Mouse (Mus musculus) heart, embryonic 14.5 days (tissue): ENCODE data around the gene Col5a2. TPM values are rescaled to one million over a fixed set of nuclear protein-coding genes. Genes with fewer than 3 reads are reported as not detected.

Experiments
- ATAC-seq: fragments of 200-750 bp; cut with Nextera tagmentation; 2 replicates; pipeline ENCODE4 v1.8.0; 2017; ENCODE audit warnings: low read depth, moderate TSS enrichment; ENCODE audit not compliant: insufficient number of reproducible peaks, insufficient read depth, low FRiP score
- H3K27ac ChIP-seq, 2 experiments: fragments of 200-500 bp in 1 of 2; fragments of 300-500 bp in 1 of 2; sonication (generic) in 1 of 2; replicated peaks in 1 of 2; 2 replicates each; pipeline ENCODE4 v1.5.1; 2012 to 2014; ENCODE audit warnings: low read depth in 2 of 2, low read length in 2 of 2, control low read depth in 1 of 2, mild to moderate bottlenecking in 1 of 2, mixed read lengths in 1 of 2; ENCODE audit not compliant: control insufficient read depth in 1 of 2, insufficient read depth in 1 of 2
- H3K27me3 ChIP-seq: fragments of 300-500 bp; sonication (generic); 2 replicates; pipeline ENCODE4 v1.6.1; 2014; ENCODE audit warnings: mild to moderate bottlenecking, low read length, control low read depth; ENCODE audit not compliant: control insufficient read depth, insufficient read depth
- H3K36me3 ChIP-seq: fragments of 300-500 bp; sonication (generic); 2 replicates; pipeline ENCODE4 v1.6.1; 2014; ENCODE audit warnings: mild to moderate bottlenecking, control low read depth, low read length, mixed read lengths; ENCODE audit not compliant: control insufficient read depth, insufficient read depth
- H3K4me1 ChIP-seq, 2 experiments: fragments of 200-500 bp in 1 of 2; fragments of 300-500 bp in 1 of 2; sonication (generic) in 1 of 2; 2 replicates each; pipeline ENCODE4 v1.6.1; 2012 to 2014; ENCODE audit warnings: low read length in 2 of 2, control low read depth in 1 of 2, mixed read lengths in 1 of 2; ENCODE audit not compliant: control insufficient read depth in 2 of 2, insufficient read depth in 2 of 2
- H3K4me2 ChIP-seq: fragments of 300-500 bp; sonication (generic); 2 replicates; pipeline ENCODE4 v1.6.1; 2014; ENCODE audit warnings: mild to moderate bottlenecking, low read length
- H3K4me3 ChIP-seq, 2 experiments: fragments of 200-500 bp in 1 of 2; fragments of 300-500 bp in 1 of 2; sonication (generic) in 1 of 2; 2 replicates each; pipeline ENCODE4 v1.5.1; 2012 to 2014; ENCODE audit warnings: low read length in 2 of 2, mild to moderate bottlenecking in 2 of 2, control low read depth in 1 of 2, low read depth in 1 of 2, moderate library complexity in 1 of 2; ENCODE audit not compliant: control insufficient read depth in 1 of 2, insufficient read depth in 1 of 2
- H3K9ac ChIP-seq: fragments of 300-500 bp; sonication (generic); 2 replicates; pipeline ENCODE4 v1.6.1; 2014; ENCODE audit warnings: mild to moderate bottlenecking, low read length
- H3K9me3 ChIP-seq: fragments of 300-500 bp; sonication (generic); 2 replicates; pipeline ENCODE4 v1.6.1; 2016; ENCODE audit warnings: low read length, control low read depth; ENCODE audit not compliant: control insufficient read depth
- WGBS: fragments of 180-500 bp; shearing (Covaris S2); extraction: QIAGEN DNeasy Blood & Tissue Kit; methylation state at CpG from one replicate; pipeline ENCODE4 v1.1.7; 2014; 5-methylcytosine and 5-hydroxymethylcytosine counted together
- polyA plus RNA-seq: library from polyadenylated mRNA; unstranded; fragments of >200 nt; fragmentation: Nextera tagmentation; extraction: Ambion mirVana; gene quantifications from 2 replicates; pipeline ENCODE4 v1.2.1, GENCODE M21; 2014

Col5a2 gene
- polyA plus RNA-seq, 1 experiment from 2014 or later, result 55.7 TPM

GRCm38 (mm10) chr1:45483001-45483400, 20.1 kb downstream of the Col5a2 start:
- H3K27ac ChIP-seq, result no peak overlapping the region
- WGBS, result 76% methylated on average over 4 of the region's 4 CpGs
- H3K4me1 ChIP-seq, result no peaks in the 10 kb centered on the region
- H3K9me3 ChIP-seq, result no peaks in the 10 kb centered on the region
- no peaks in the 10 kb centered on the region for H3K36me3 ChIP-seq
- H3K9ac ChIP-seq, result no peak overlapping the region
- no peak for ATAC-seq
- H3K27me3 ChIP-seq, result no peaks in the 10 kb centered on the region
- no peak overlapping the region for H3K4me3 ChIP-seq
- H3K4me2 ChIP-seq, result no peak overlapping the region

GRCm38 (mm10) chr1:45481876-45482275, 21.2 kb downstream of the Col5a2 start:
- no peaks in the 10 kb centered on the region for H3K36me3 ChIP-seq
- no peaks in the 10 kb centered on the region for H3K27me3 ChIP-seq
- H3K4me3 ChIP-seq, result no peak overlapping the region
- no peaks in the 10 kb centered on the region for H3K9me3 ChIP-seq
- no peaks in the 10 kb centered on the region for H3K4me1 ChIP-seq
- no peak overlapping the region for H3K9ac ChIP-seq
- 92% methylated on average over 1 of the region's 1 CpGs for WGBS
- no peak overlapping the region for H3K4me2 ChIP-seq
- no peak overlapping the region for H3K27ac ChIP-seq
- no peak for ATAC-seq

GRCm38 (mm10) chr1:45479087-45479486, 24.0 kb downstream of the Col5a2 start:
- Histone ChIP-seq H3K4me1 (no peaks in the 10 kb centered on the region), H3K4me2 (no peak overlapping the region), H3K27me3 (no peaks in the 10 kb centered on the region), H3K27ac (no peak overlapping the region), H3K9me3 (no peaks in the 10 kb centered on the region), H3K36me3 (no peaks in the 10 kb centered on the region), H3K9ac (no peak overlapping the region), H3K4me3 (no peak overlapping the region)
- no peak for ATAC-seq

GRCm38 (mm10) chr1:45472751-45473150, 30.3 kb downstream of the Col5a2 start:
- 54% methylated on average over 4 of the region's 4 CpGs for WGBS
- no peaks in the 10 kb centered on the region for H3K27me3 ChIP-seq
- no peak for ATAC-seq
- H3K9ac ChIP-seq, result no peak overlapping the region
- no peaks in the 10 kb centered on the region for H3K36me3 ChIP-seq
- H3K9me3 ChIP-seq, result no peaks in the 10 kb centered on the region
- no peak overlapping the region for H3K4me3 ChIP-seq
- H3K4me2 ChIP-seq, result no peak overlapping the region
- H3K4me1 ChIP-seq, result no peaks in the 10 kb centered on the region
- H3K27ac ChIP-seq, result no peak overlapping the region

GRCm38 (mm10) chr1:45460767-45461166, 42.3 kb downstream of the Col5a2 start:
- Histone ChIP-seq H3K27ac (no peak overlapping the region), H3K4me2 (no peak overlapping the region), H3K4me3 (no peak overlapping the region), H3K9me3 (no peaks in the 10 kb centered on the region), H3K27me3 (no peaks in the 10 kb centered on the region), H3K9ac (no peak overlapping the region), H3K4me1 (no peaks in the 10 kb centered on the region), H3K36me3 (no peaks in the 10 kb centered on the region)
- no peak for ATAC-seq
- WGBS, result 79% methylated on average over 2 of the region's 2 CpGs

- H3K4me3 ChIP-seq, result no peak overlapping the region
- no peak overlapping the region for H3K9ac ChIP-seq
- WGBS, result 66% methylated on average over 1 of the region's 1 CpGs
- ATAC-seq, result no peak
- no peaks in the 10 kb centered on the region for H3K9me3 ChIP-seq
- H3K27me3 ChIP-seq, result no peaks in the 10 kb centered on the region
- H3K4me2 ChIP-seq, result no peak overlapping the region
- H3K36me3 ChIP-seq, result no peaks in the 10 kb centered on the region
- H3K27ac ChIP-seq, result no peak overlapping the region
- H3K4me1 ChIP-seq, result no peaks in the 10 kb centered on the region
These were observed 47.3 kb downstream of the Col5a2 start for GRCm38 (mm10) chr1:45455763-45456162.

- 79% methylated on average over 1 of the region's 1 CpGs for whole genome bisulfite sequencing
- Histone ChIP-seq H3K4me1 (no peaks in the 10 kb centered on the region), H3K9ac (no peak overlapping the region), H3K9me3 (no peaks in the 10 kb centered on the region), H3K4me2 (no peak overlapping the region), H3K36me3 (no peaks in the 10 kb centered on the region), H3K27me3 (no peaks in the 10 kb centered on the region), H3K27ac (no peak overlapping the region), H3K4me3 (no peak overlapping the region)
- ATAC-seq, result no peak
These were observed 54.2 kb downstream of the Col5a2 start for GRCm38 (mm10) chr1:45448856-45449255.

- H3K9ac ChIP-seq, result no peak overlapping the region
- ATAC-seq, result no peak
These were observed 71.2 kb downstream of the Col5a2 start for GRCm38 (mm10) chr1:45431922-45432321.

More at GRCm38 (mm10) chr1:45431922-45432321, 71.2 kb downstream of the Col5a2 start:
- no peaks in the 10 kb centered on the region for H3K4me1 ChIP-seq
- H3K27ac ChIP-seq, result no peak overlapping the region
- H3K9me3 ChIP-seq, result no peaks in the 10 kb centered on the region
- peaks cover 27% of the 10 kb centered on the region for H3K36me3 ChIP-seq
- no peak overlapping the region for H3K4me2 ChIP-seq
- no peaks in the 10 kb centered on the region for H3K27me3 ChIP-seq
- H3K4me3 ChIP-seq, result no peak overlapping the region
- WGBS, result 21% methylated on average over 3 of the region's 3 CpGs
